Mouse (Mus musculus) E14TG2a.4 (cell line): ENCODE measurements around the gene Kank4.

Source experiments
- H3K27me3 ChIP-seq: 2 replicates; pipeline ENCODE4 v1.6.1; 2014; ENCODE audit warnings: low read length, control low read depth; ENCODE audit not compliant: insufficient read depth
- H3K36me3 ChIP-seq: 2 replicates; pipeline ENCODE4 v1.6.1; 2014; ENCODE audit warnings: low read length, control low read depth; ENCODE audit not compliant: insufficient read depth
- H3K4me1 ChIP-seq: replicated peaks from 2 replicates; pipeline ENCODE4 v1.6.1; 2014; ENCODE audit warnings: low read depth, low read length, control low read depth
- H3K4me3 ChIP-seq: replicated peaks from 2 replicates; pipeline ENCODE4 v1.5.1; 2014; ENCODE audit warnings: mild to moderate bottlenecking, low read length
- H3K9me3 ChIP-seq: 2 replicates; pipeline ENCODE4 v1.6.1; 2014; ENCODE audit warnings: low read length, control low read depth
- CTCF ChIP-seq: conservative IDR thresholded peaks from 2 replicates; pipeline ENCODE4 v1.5.1; 2014; ENCODE audit warnings: low read length
- NANOG ChIP-seq: IDR thresholded peaks from 2 replicates; pipeline ENCODE4 v1.6.1; 2014; ENCODE audit warnings: borderline replicate concordance, low read length, mixed read lengths
- POU5F1 ChIP-seq: IDR thresholded peaks from 2 replicates; pipeline ENCODE4 v1.6.1; 2014; ENCODE audit warnings: low read length, borderline replicate concordance

Gene Kank4

DNA sequence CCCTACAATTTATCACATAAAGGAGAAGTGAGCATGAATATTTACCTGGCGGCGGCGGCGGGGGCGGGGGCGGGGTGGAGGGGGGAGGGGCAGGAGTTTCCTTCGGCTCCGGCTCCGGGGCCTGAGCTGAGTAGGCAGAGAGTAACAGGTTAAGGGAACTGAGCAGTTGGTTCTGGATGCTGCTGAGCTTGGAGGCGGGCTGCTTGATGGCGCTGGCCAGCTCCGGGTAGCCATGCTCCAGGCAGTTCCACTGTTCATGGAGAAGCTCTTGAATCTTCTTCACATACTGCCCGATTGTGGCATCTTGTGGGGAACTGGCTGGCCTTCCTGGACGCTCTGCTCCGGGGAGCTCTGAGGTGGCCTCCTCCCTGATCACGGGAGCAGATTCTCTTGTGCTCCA is 39.1 kb downstream of the Kank4 start:
- peaks cover 6% of the 10 kb centered on the region for H3K27me3 ChIP-seq
- peaks cover 9% of the 10 kb centered on the region; the same call in 1 of the 2 replicates for H3K36me3 ChIP-seq
- peaks cover 49% of the 10 kb centered on the region for H3K4me1 ChIP-seq
- H3K9me3 ChIP-seq = no peaks in the 10 kb centered on the region
- TF ChIP-seq NANOG = no peak
- TF ChIP-seq CTCF = no peak
- no peak for TF ChIP-seq POU5F1
- H3K4me3 ChIP-seq = peak overlapping the region; percentile 17; the same call in 1 of the 2 replicates

GRCm38 (mm10) chr4:98777464-98777863 is 39.9 kb downstream of the Kank4 start:
- Histone ChIP-seq H3K4me1 (peaks cover 42% of the 10 kb centered on the region), H3K36me3 (peaks cover 13% of the 10 kb centered on the region; the same call in 1 of the 2 replicates), H3K9me3 (no peaks in the 10 kb centered on the region), H3K27me3 (peaks cover 6% of the 10 kb centered on the region), H3K4me3 (no peak overlapping the region)
- no peak for TF ChIP-seq POU5F1
- no peak for TF ChIP-seq NANOG
- TF ChIP-seq CTCF = no peak

GRCm38 (mm10) chr4:98776721-98777427 is 40.5 kb downstream of the Kank4 start:
- Histone ChIP-seq H3K36me3 (peaks cover 13% of the 10 kb centered on the region; the same call in 1 of the 2 replicates), H3K4me3 (no peak overlapping the region), H3K9me3 (no peaks in the 10 kb centered on the region), H3K4me1 (peaks cover 36% of the 10 kb centered on the region), H3K27me3 (peaks cover 6% of the 10 kb centered on the region)
- TF ChIP-seq NANOG = no peak
- no peak for TF ChIP-seq POU5F1
- no peak for TF ChIP-seq CTCF

- Histone ChIP-seq H3K4me3 (no peak overlapping the region), H3K27me3 (peaks cover 4% of the 10 kb centered on the region), H3K9me3 (no peaks in the 10 kb centered on the region), H3K4me1 (peaks cover 10% of the 10 kb centered on the region), H3K36me3 (peaks cover 11% of the 10 kb centered on the region; the same call in 1 of the 2 replicates)
- TF ChIP-seq POU5F1 (no peak), NANOG (no peak), CTCF (no peak)
Measured at GRCm38 (mm10) chr4:98773785-98774184, 43.6 kb downstream of the Kank4 start.

- Histone ChIP-seq H3K4me1 (peaks cover 10% of the 10 kb centered on the region), H3K27me3 (no peaks in the 10 kb centered on the region), H3K9me3 (no peaks in the 10 kb centered on the region), H3K4me3 (no peak overlapping the region), H3K36me3 (peaks cover 7% of the 10 kb centered on the region; the same call in 1 of the 2 replicates)
- no peak for TF ChIP-seq CTCF
- TF ChIP-seq NANOG = no peak
- no peak for TF ChIP-seq POU5F1
Measured at GRCm38 (mm10) chr4:98767134-98768133, 49.9 kb downstream of the Kank4 start.

DNA sequence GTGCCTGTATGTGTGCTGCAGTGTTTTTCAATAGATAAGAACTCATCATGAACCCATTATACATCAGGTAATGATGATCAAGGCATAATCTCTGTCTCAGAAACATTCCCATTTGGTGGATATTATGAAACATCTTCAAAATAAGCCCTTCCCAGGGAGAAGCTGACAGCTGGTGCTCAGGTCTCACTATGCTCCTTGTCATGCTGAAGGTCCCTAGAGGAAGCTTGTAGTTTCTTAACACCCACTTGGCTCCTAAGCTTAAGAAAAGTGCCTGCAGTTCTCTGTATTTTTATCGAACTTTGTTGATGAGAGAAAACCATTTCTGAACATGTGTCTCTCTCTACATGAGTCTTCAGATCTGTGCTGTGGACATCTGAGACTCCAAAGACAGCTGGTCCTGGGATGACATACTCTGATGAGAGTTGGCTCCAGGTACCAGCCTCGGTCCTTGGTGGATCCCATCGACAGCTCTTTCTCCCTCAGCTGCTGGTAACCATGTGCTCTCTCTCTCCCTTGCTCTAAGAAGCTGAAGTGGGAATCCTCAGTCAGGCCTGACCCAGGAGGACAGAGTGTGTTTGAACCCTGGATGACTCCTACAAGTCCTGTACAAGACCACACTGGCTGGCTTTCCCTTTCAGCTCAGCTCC is 58.3 kb downstream of the Kank4 start:
- TF ChIP-seq POU5F1 = no peak
- no peaks in the 10 kb centered on the region for H3K27me3 ChIP-seq
- H3K4me3 ChIP-seq = no peak overlapping the region
- H3K4me1 ChIP-seq = peaks cover 4% of the 10 kb centered on the region; the same call in 1 of the 2 replicates
- H3K36me3 ChIP-seq = peaks cover 10% of the 10 kb centered on the region
- H3K9me3 ChIP-seq = no peaks in the 10 kb centered on the region

- Histone ChIP-seq H3K27me3 (no peaks in the 10 kb centered on the region), H3K36me3 (peaks cover 10% of the 10 kb centered on the region), H3K4me3 (no peak overlapping the region), H3K9me3 (no peaks in the 10 kb centered on the region), H3K4me1 (peaks cover 4% of the 10 kb centered on the region; the same call in 1 of the 2 replicates)
- TF ChIP-seq CTCF (no peak), POU5F1 (no peak), NANOG (no peak)
Measured at GRCm38 (mm10) chr4:98758012-98758821, 59.1 kb downstream of the Kank4 start.
